Mouse (Mus musculus) urinary bladder, postnatal 4 days (tissue): ENCODE data around the gene Tmem159.

Experiments used
- DNase-seq, 2 experiments: peaks; one replicate each; pipeline ENCODE4 v3.0.0; 2021 to 2022; ENCODE audit warnings: low spot score in 2 of 2

Gene Tmem159

GRCm38 (mm10) chr7:120142743-120143142 lies 40.6 kb downstream of the Tmem159 start:
- no peak for DNase-seq

GRCm38 (mm10) chr7:120145191-120145590 lies 43.0 kb downstream of the Tmem159 start, which contains the start of gene Zp2:
Zp2 (minus strand) TSS chr7:120145291.
- DNase-seq = no peak

- no peak for DNase-seq
Measured at GRCm38 (mm10) chr7:120150257-120150656, 48.1 kb downstream of the Tmem159 start.

GRCm38 (mm10) chr7:120150898-120151297 lies 48.7 kb downstream of the Tmem159 start:
- DNase-seq = no peak

- DNase-seq = no peak
Measured at GRCm38 (mm10) chr7:120156841-120157409, 54.8 kb downstream of the Tmem159 start.

- DNase-seq = no peak
Measured at GRCm38 (mm10) chr7:120157575-120158061, 55.5 kb downstream of the Tmem159 start.

GRCm38 (mm10) chr7:120158121-120158613 lies 56.0 kb downstream of the Tmem159 start:
- DNase-seq = no peak

GRCm38 (mm10) chr7:120163581-120164251 lies 61.6 kb downstream of the Tmem159 start:
- no peak for DNase-seq
